Mouse (Mus musculus) lung, postnatal 0 days (tissue): ENCODE data around the gene Bsg.

Experiments
- CTCF ChIP-seq: IDR thresholded peaks from 2 replicates; pipeline ENCODE4 v1.5.1; 2016; ENCODE audit warnings: antibody characterized with exemption, mild to moderate bottlenecking
- EP300 ChIP-seq: IDR thresholded peaks from 2 replicates; pipeline ENCODE4 v1.6.1; 2016; ENCODE audit warnings: antibody characterized with exemption, mild to moderate bottlenecking, control low read depth

- TF ChIP-seq EP300, result no peak
- TF ChIP-seq CTCF, result no peak
Observed at GRCm38 (mm10) chr10:79686691-79687090, 17.6 kb upstream of the Bsg start.
